Mouse (Mus musculus): Measurements from ENCODE around the gene Mkln1.

DNA sequence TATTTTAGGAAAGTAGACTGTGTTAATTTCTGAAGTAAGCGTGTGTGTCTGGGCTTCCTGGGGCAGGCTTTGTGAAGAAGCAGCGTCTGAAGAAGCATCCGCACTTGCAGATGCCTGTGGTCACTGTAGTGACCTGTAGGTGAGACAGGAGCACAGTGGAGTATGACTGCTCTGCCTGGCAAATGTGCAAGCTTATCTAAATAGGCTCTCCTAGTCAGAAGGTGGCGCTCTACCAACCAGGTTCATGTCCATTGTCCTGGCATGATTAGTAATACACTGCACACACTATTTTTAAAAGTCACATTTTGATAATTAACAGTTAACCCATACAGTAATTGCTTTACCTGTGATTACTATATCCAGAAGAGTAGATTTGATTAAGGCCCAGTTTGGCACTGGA is 79.7 kb downstream of the Mkln1 start:
- TF ChIP-seq POLR2A (IDR thresholded peaks at IDR 0.05; ENCODE audit: control insufficient read depth, extremely low read depth, insufficient read depth, low read length, poor library complexity), result no peak
- no peak for TF ChIP-seq CTCF (IDR thresholded peaks at IDR 0.05; ENCODE audit: borderline replicate concordance, control insufficient read depth, extremely low read depth, insufficient read depth, low read length, poor library complexity)

All from thymus, adult 2 months (tissue).